Mouse (Mus musculus): ENCODE measurements around the gene Jup.
"Not testable (repeated sequence)": the region's sequence is repeated elsewhere in the genome, so short reads cannot be mapped to it uniquely, and the experiment has no call there.

GRCm38 (mm10) chr11:100330816-100331375, 66.7 kb downstream of the Jup start:
- TF ChIP-seq EP300 (IDR thresholded peaks at IDR 0.05; ENCODE audit: insufficient read depth, low read depth, low read length); CTCF (IDR thresholded peaks at IDR 0.05): not testable (repeated sequence)

All from heart, adult 2 months (tissue).